Mouse (Mus musculus): Measurements from ENCODE around the gene Clcn6. TPM values are rescaled to one million over a fixed set of nuclear protein-coding genes. Genes with fewer than 3 reads are reported as not detected.
A peak's percentile ranks its signal among the peaks of the same experiment; 100 is the strongest.

Clcn6 gene
- polyA plus RNA-seq, 1 experiment from 2014 or later = 5.4 TPM

GRCm38 (mm10) chr4:148083176-148083899, 44.7 kb upstream of the Clcn6 start:
- Histone ChIP-seq H3K27me3 (ENCODE audit: control insufficient read depth, insufficient read depth, low read length) (no peaks in the 10 kb centered on the region), H3K4me2 (ENCODE audit: low read length) (no peak overlapping the region), H3K9ac (ENCODE audit: low read length) (peak overlapping the region; percentile 22; the same call in 1 of the 2 replicates), H3K4me3 (ENCODE audit: control insufficient read depth in 1 of 2, insufficient read depth in 1 of 2, low read depth in 1 of 2, low read length in 2 of 2) (no peak overlapping the region), H3K4me1 (ENCODE audit: control insufficient read depth in 2 of 2, insufficient read depth in 2 of 2, low read length in 2 of 2) (peaks cover 26 to 41% of the 10 kb centered on the region in 2 experiments), H3K36me3 (ENCODE audit: control insufficient read depth, insufficient read depth, low read length) (peaks cover 27% of the 10 kb centered on the region), H3K27ac (replicated peaks in 1 of 2; ENCODE audit: control insufficient read depth in 1 of 2, insufficient read depth in 1 of 2, low read depth in 2 of 2, low read length in 2 of 2) (0 out of 4 replicates have a peak overlapping the region, but pooled peaks of 1 of the 2 experiments have one; percentile 6), H3K9me3 (ENCODE audit: control insufficient read depth, low read length) (no peaks in the 10 kb centered on the region)
- no peak for ATAC-seq (ENCODE audit: insufficient number of reproducible peaks, insufficient read depth, low FRiP score, low read depth)
- WGBS = 52% methylated on average over 21 of the region's 21 CpGs

- Histone ChIP-seq H3K27ac (replicated peaks in 1 of 2; ENCODE audit: control insufficient read depth in 1 of 2, insufficient read depth in 1 of 2, low read depth in 2 of 2, low read length in 2 of 2) (0 out of 4 replicates have a peak overlapping the region, but pooled peaks of 1 of the 2 experiments have one; percentile 33), H3K9me3 (ENCODE audit: control insufficient read depth, low read length) (no peaks in the 10 kb centered on the region), H3K4me3 (ENCODE audit: control insufficient read depth in 1 of 2, insufficient read depth in 1 of 2, low read depth in 1 of 2, low read length in 2 of 2) (no peak overlapping the region), H3K4me2 (ENCODE audit: low read length) (no peak overlapping the region), H3K27me3 (ENCODE audit: control insufficient read depth, insufficient read depth, low read length) (no peaks in the 10 kb centered on the region), H3K36me3 (ENCODE audit: control insufficient read depth, insufficient read depth, low read length) (peaks cover 27% of the 10 kb centered on the region), H3K9ac (ENCODE audit: low read length) (no peak overlapping the region), H3K4me1 (ENCODE audit: control insufficient read depth in 2 of 2, insufficient read depth in 2 of 2, low read length in 2 of 2) (peaks cover 26 to 37% of the 10 kb centered on the region in 2 experiments)
- ATAC-seq (ENCODE audit: insufficient number of reproducible peaks, insufficient read depth, low FRiP score, low read depth) = no peak
- 45% methylated on average over 12 of the region's 12 CpGs for WGBS
These were observed 43.8 kb upstream of the Clcn6 start for GRCm38 (mm10) chr4:148082257-148083044.

- Histone ChIP-seq H3K4me2 (ENCODE audit: low read length) (no peak overlapping the region), H3K27me3 (ENCODE audit: control insufficient read depth, insufficient read depth, low read length) (no peaks in the 10 kb centered on the region), H3K9me3 (ENCODE audit: control insufficient read depth, low read length) (no peaks in the 10 kb centered on the region), H3K4me1 (ENCODE audit: control insufficient read depth in 2 of 2, insufficient read depth in 2 of 2, low read length in 2 of 2) (peaks cover 17 to 28% of the 10 kb centered on the region in 2 experiments), H3K4me3 (ENCODE audit: control insufficient read depth in 1 of 2, insufficient read depth in 1 of 2, low read depth in 1 of 2, low read length in 2 of 2) (no peak overlapping the region), H3K9ac (ENCODE audit: low read length) (no peak overlapping the region), H3K27ac (replicated peaks in 1 of 2; ENCODE audit: control insufficient read depth in 1 of 2, insufficient read depth in 1 of 2, low read depth in 2 of 2, low read length in 2 of 2) (no peak overlapping the region), H3K36me3 (ENCODE audit: control insufficient read depth, insufficient read depth, low read length) (peaks cover 27% of the 10 kb centered on the region)
- ATAC-seq (ENCODE audit: insufficient number of reproducible peaks, insufficient read depth, low FRiP score, low read depth) = no peak
- 96% methylated on average over 10 of the region's 10 CpGs for WGBS
These were observed 42.6 kb upstream of the Clcn6 start for GRCm38 (mm10) chr4:148081201-148081600.

- H3K9ac ChIP-seq (ENCODE audit: low read length) = no peak overlapping the region
- no peak for ATAC-seq (ENCODE audit: insufficient number of reproducible peaks, insufficient read depth, low FRiP score, low read depth)
- H3K4me2 ChIP-seq (ENCODE audit: low read length) = no peak overlapping the region
- 83% methylated on average over 1 of the region's 1 CpGs for WGBS
- H3K27ac ChIP-seq (replicated peaks in 1 of 2; ENCODE audit: control insufficient read depth in 1 of 2, insufficient read depth in 1 of 2, low read depth in 2 of 2, low read length in 2 of 2) = no peak overlapping the region
- no peaks in the 10 kb centered on the region for H3K9me3 ChIP-seq (ENCODE audit: control insufficient read depth, low read length)
- no peak overlapping the region for H3K4me3 ChIP-seq (ENCODE audit: control insufficient read depth in 1 of 2, insufficient read depth in 1 of 2, low read depth in 1 of 2, low read length in 2 of 2)
- H3K27me3 ChIP-seq (ENCODE audit: control insufficient read depth, insufficient read depth, low read length) = no peaks in the 10 kb centered on the region
- H3K4me1 ChIP-seq (ENCODE audit: control insufficient read depth in 2 of 2, insufficient read depth in 2 of 2, low read length in 2 of 2) = peaks cover 17 to 28% of the 10 kb centered on the region in 2 experiments
- peaks cover 27% of the 10 kb centered on the region for H3K36me3 ChIP-seq (ENCODE audit: control insufficient read depth, insufficient read depth, low read length)
These were observed 42.0 kb upstream of the Clcn6 start for GRCm38 (mm10) chr4:148080597-148080973.

- Histone ChIP-seq H3K9me3 (ENCODE audit: control insufficient read depth, low read length) (no peaks in the 10 kb centered on the region), H3K4me2 (ENCODE audit: low read length) (no peak overlapping the region), H3K9ac (ENCODE audit: low read length) (no peak overlapping the region), H3K4me3 (ENCODE audit: control insufficient read depth in 1 of 2, insufficient read depth in 1 of 2, low read depth in 1 of 2, low read length in 2 of 2) (no peak overlapping the region), H3K27me3 (ENCODE audit: control insufficient read depth, insufficient read depth, low read length) (no peaks in the 10 kb centered on the region), H3K4me1 (ENCODE audit: control insufficient read depth in 2 of 2, insufficient read depth in 2 of 2, low read length in 2 of 2) (peaks cover 14 to 23% of the 10 kb centered on the region in 2 experiments), H3K27ac (replicated peaks in 1 of 2; ENCODE audit: control insufficient read depth in 1 of 2, insufficient read depth in 1 of 2, low read depth in 2 of 2, low read length in 2 of 2) (no peak overlapping the region), H3K36me3 (ENCODE audit: control insufficient read depth, insufficient read depth, low read length) (peaks cover 27% of the 10 kb centered on the region)
- 87% methylated on average over 8 of the region's 8 CpGs for WGBS
- ATAC-seq (ENCODE audit: insufficient number of reproducible peaks, insufficient read depth, low FRiP score, low read depth) = no peak
These were observed 41.4 kb upstream of the Clcn6 start for GRCm38 (mm10) chr4:148079944-148080596.

DNA sequence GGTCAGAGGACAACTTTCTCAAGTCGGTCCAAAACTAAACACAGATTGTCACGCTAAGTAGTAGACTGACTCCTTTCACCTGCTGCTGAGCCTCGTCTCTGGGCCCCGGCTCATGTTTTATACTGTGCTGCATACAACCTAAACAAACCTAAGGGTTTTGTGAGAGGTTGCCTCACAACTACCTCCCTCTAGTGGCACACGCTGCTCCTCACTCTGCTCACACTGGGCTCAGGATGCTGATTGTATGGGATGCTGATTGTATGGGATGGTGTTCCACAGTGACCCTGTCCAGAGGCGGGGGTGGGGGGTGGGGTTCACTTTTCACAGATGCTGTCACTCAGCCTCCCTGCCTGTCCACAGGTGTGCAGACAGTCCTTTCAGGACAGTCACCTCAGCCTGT, 40.6 kb upstream of the Clcn6 start:
- WGBS = 64% methylated on average over 6 of the region's 6 CpGs
- peaks cover 27% of the 10 kb centered on the region for H3K36me3 ChIP-seq (ENCODE audit: control insufficient read depth, insufficient read depth, low read length)
- H3K27ac ChIP-seq (replicated peaks in 1 of 2; ENCODE audit: control insufficient read depth in 1 of 2, insufficient read depth in 1 of 2, low read depth in 2 of 2, low read length in 2 of 2) = no peak overlapping the region
- no peaks in the 10 kb centered on the region for H3K9me3 ChIP-seq (ENCODE audit: control insufficient read depth, low read length)
- no peak overlapping the region for H3K4me2 ChIP-seq (ENCODE audit: low read length)
- H3K9ac ChIP-seq (ENCODE audit: low read length) = no peak overlapping the region
- H3K27me3 ChIP-seq (ENCODE audit: control insufficient read depth, insufficient read depth, low read length) = no peaks in the 10 kb centered on the region
- no peak overlapping the region for H3K4me3 ChIP-seq (ENCODE audit: control insufficient read depth in 1 of 2, insufficient read depth in 1 of 2, low read depth in 1 of 2, low read length in 2 of 2)
- ATAC-seq (ENCODE audit: insufficient number of reproducible peaks, insufficient read depth, low FRiP score, low read depth) = no peak
- peaks cover 13 to 22% of the 10 kb centered on the region in 2 experiments for H3K4me1 ChIP-seq (ENCODE audit: control insufficient read depth in 2 of 2, insufficient read depth in 2 of 2, low read length in 2 of 2)

DNA sequence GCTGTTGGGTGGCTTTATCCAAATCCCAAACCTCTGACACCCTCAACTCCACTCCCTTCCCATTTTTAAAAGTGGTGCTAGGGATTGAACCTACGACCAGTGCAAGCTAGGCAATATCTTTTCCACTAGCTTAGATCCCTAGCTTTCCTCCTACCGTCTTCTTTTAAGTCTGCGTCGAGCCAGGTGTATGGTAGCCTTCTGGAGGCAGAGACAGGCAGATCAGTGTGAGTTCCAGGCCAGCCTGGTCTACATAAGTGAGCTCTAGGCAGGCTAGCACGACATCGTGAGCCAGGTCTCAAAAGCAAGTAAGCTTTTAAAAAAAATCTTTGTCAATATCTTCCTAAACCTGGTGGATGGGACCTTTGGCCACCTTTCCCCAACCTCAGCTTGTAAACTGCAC, 37.3 kb upstream of the Clcn6 start:
- no peak overlapping the region for H3K27ac ChIP-seq (replicated peaks in 1 of 2; ENCODE audit: control insufficient read depth in 1 of 2, insufficient read depth in 1 of 2, low read depth in 2 of 2, low read length in 2 of 2)
- no peaks in the 10 kb centered on the region for H3K9me3 ChIP-seq (ENCODE audit: control insufficient read depth, low read length)
- H3K9ac ChIP-seq (ENCODE audit: low read length) = no peak overlapping the region; the same call in 1 of the 2 replicates
- no peak overlapping the region for H3K4me2 ChIP-seq (ENCODE audit: low read length)
- ATAC-seq (ENCODE audit: insufficient number of reproducible peaks, insufficient read depth, low FRiP score, low read depth) = no peak
- 87% methylated on average over 6 of the region's 6 CpGs for WGBS
- no peaks in the 10 kb centered on the region for H3K27me3 ChIP-seq (ENCODE audit: control insufficient read depth, insufficient read depth, low read length)
- peaks cover 14% of the 10 kb centered on the region for H3K36me3 ChIP-seq (ENCODE audit: control insufficient read depth, insufficient read depth, low read length)
- no peak overlapping the region for H3K4me3 ChIP-seq (ENCODE audit: control insufficient read depth in 1 of 2, insufficient read depth in 1 of 2, low read depth in 1 of 2, low read length in 2 of 2)
- peaks cover 2 to 4% of the 10 kb centered on the region in 2 experiments; a peak in 2 of 4 replicates for H3K4me1 ChIP-seq (ENCODE audit: control insufficient read depth in 2 of 2, insufficient read depth in 2 of 2, low read length in 2 of 2)
